Mouse (Mus musculus) heart, postnatal 36 days (tissue): Measurements from ENCODE around the gene Wdr41. TPM values are rescaled to one million over a fixed set of nuclear protein-coding genes. Genes with fewer than 3 reads are reported as not detected.

ENCODE experiments used
- DNase-seq, 2 experiments: peaks; one replicate each; pipeline ENCODE4 v3.0.0; 2021 to 2022
- intact Hi-C: fragments of 180-260 bp; cut with DNase I; formaldehyde crosslinking; loops from one replicate; pipeline ENCODE4 v1.15.1; 2025
- total RNA-seq, 2 experiments: library from RNA; stranded (reverse); gene quantifications; 2 replicates each; pipeline ENCODE4 v1.2.3; 2021

Gene Wdr41
- total RNA-seq, 2 experiments from 2014 or later: 17.4 to 18.0 TPM

DNA sequence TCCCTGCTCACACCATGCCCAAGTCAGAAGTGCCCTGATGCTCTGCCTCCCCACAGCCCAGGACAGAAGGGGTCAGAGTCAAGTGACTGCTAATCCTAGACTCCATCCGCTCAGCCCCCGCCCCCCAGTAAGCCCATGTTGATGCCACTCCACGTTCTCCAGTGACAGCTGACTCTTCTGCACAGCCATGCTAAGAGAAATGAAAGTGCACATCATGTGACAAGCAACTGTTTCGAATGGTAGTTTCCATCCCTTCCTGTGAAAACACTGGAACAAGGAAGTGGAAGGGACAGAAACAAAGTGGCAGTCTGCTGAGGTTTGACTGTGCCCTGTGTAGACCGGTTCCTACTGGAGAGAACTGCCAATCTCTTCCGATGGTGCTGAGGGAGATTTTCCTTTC, 56.8 kb downstream of the Wdr41 start:
- DNase-seq: no peak
- intact Hi-C loops: no loop called here

DNA sequence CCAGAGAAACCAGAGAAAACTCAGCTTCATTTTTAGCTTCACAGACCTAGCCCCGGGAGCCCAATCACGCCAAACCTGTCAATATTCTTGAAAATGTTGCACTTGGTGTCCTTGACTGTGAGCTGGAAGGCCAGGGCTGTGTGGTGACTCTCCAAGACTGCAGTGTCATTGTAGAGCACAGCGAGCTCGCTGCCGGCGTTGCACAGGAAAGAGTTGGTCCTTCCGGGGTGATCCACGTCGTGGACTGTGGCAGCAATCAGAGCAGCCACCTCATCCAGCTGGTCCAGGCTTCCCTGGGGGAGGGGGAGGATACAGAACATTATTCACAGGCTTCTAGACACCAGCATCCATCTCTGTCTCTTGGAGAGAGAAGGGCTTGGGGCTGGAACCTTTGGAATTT, 58.0 kb downstream of the Wdr41 start:
- intact Hi-C loops: no loop called here
- no peak for DNase-seq

DNA sequence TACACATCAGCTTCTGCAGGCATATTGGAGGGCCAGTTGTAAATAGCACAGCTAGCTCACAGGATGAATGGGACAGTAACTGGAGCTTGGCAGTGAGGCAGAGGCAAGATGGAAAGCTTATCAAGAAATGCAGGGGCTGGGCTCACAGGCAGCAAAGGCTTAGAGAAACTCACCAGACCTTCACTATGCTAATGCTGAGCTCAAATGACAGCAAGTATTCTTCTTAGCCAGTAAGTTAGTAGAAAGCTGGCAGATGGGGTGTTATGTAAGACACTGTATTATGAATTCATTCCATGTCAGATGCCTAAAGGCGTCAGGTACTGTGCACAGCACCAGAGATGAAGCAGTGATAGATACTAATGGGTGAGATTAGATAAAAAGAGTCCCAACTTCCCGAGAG, 58.6 kb downstream of the Wdr41 start:
- intact Hi-C loops: no loop called here

DNA sequence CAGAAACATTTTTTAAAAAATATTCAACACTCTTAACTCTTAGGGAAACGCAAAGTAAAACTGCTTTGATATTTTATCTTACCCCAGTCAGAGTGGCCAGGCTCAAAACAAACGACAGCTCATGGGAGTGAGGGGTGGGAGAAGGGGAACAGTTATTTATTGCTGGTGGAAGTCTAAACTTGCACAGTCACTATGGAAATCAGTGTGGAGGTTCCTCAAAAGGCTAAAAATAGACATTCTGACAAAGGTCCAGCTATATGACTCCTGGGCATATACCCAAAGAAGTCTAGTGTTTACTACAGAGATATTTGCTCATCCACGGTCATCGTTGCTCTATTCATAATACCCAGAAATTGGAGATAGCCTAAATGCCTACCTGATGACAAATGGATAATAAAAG, 62.1 kb downstream of the Wdr41 start:
- no peak for DNase-seq
- intact Hi-C loops: no loop called here

More for the DNA sequence above, 58.6 kb downstream of the Wdr41 start:
- DNase-seq: no peak

DNA sequence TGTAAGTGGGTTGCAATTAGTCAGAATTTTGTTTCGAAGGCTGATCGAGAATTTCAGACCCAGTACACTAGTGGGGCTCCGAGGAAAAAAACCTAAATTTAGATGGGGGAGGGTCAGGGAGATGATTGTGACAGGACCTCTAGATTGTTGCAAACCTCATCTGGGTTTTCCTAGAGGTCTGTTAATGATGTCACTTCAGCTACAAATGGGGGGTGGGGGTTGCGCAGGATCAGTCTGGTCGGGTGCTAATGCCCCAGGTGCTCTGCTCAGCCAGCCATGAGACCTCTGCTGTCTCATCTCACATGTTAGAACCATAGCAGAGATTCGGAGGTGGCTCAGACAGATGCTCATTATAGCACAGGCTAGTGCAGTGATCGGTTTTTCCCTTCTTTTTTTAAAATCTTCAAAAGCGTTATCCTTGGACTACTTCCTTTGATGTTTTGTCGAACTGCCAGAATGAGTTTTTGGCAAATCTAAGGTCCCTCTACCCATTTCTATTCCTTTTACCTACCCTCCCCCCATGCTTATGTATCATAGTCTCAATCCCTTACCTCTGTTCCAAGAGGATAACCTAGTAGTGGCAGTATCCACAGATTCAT, 64.1 kb downstream of the Wdr41 start:
- no peak for DNase-seq
- intact Hi-C loops: no loop called here

DNA sequence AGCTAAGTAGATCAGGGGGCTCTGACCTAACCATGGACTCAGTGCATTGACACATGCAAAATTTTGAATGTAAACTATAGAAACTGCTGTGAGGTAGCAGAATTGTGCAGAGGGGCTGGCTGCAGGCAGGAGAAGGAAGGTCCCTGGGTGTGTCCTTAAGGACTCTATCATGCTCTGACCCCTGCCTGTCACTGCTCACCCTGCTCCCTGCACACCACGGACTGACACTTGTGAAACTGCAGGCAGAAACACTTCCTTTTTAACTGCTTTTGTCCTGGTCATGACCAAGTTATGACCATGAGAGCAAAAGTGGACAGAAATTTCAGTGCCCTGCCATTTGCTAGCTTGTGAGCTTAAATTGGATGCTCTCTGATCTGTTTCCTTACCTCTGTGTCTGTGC, 68.0 kb downstream of the Wdr41 start:
- no peak for DNase-seq
- intact Hi-C loops: no loop called here

DNA sequence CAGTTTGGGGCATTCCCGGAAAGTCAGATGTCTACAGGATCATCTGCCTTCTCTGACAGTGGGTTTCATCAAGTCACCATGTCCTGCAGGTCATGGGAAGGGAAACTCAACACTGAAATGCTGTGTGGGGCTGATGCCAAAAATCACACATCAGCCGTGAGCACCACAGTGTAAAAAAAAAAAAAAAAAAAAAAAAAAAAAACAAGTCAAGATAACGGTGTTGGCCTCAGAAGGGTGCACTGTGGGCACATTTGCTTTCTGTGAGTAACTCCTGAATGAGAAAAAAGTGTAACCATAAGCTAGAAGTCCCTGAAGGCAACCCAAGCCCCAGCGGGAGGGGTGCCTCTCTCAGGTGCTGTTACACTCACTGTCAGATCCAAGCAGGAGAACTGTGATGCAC, 74.3 kb downstream of the Wdr41 start:
- intact Hi-C loops: no loop called here
- no peak for DNase-seq

DNA sequence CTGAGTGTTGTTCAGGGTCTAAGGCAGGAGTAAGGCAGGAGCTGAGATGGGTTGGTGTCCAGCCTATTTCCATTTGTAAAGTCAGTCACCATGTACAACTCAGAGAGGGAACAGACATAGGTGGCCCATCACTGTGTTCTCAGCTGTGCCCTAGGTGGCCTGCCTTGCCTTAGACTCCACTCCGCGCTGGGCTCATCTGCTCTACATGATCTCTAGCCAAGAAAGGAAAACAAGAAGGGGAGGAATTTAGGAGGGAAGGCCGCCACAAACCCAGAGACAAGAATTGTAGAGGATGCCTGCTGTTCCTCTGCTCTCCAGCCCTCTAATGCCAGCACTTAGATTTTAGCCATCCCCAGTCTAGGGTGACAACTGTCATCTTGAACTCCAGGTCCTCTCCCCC, 76.3 kb downstream of the Wdr41 start:
- intact Hi-C loops: no loop called here
- DNase-seq: no peak

DNA sequence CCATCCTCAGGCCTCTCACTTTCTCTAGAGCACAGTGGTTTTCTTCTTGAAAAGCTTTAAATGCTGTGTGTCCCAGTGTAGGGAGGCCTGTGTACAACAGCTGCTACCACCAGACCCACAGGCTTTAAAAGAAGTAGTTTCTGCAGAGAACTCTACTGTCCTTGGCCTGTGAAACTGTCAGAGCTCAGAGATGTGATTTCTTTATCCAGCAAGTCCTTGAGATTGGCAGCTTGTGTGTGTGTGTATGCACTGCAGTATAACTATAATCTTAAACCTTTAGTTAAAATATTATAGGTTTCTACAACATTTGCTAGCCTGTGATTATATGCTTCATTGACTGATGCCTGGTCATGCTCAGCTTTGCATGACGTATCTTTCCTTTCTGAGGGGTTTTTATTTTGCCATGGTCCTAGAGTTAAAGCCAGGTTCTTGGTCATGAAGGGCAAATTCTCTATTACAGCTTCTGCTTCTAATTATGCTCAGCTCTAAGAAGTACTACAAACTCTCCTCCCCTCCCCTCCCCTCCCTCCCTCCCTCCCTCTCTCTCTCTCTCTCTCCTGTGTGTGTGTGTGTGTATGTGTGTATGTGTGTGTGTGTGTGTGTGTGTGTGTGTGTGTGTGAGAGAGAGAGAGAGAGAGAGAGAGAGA, 79.7 kb downstream of the Wdr41 start:
- DNase-seq: no peak
- intact Hi-C loops: no loop called here

DNA sequence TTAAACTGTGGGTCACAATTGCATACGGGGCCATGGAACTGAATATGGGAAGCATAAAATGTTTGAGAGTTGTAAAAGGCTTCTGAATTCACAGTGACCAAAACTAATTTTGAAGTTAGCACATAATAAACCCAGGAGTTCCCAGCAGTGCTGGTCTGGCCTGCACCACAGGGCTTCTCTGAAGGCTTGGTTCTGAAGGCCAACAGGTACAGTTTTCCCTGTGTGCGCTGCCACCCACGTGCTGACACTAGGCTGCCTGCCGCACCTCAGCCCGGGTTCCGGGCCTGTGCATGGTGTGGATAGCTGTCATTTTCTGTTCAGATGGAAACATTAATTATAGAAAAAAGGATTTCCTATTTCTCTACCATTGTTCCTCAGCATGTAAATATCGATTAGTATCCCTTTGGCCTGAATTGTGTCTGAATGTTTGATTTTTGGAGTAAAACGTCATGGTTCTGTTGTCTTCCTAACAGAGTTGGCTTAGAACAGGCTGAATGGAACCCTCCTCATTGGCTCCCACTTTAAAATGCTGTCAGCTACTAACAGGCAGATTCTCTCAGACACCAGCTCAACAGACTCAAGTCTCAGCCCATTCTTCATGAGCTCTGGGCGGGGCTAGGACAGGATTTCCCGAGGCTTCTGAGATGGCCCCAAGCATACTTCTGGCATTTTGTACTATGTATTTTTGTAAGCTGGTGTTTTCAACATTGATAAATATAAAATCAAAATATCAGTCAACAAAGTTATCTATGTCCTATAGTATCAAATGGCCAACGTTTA, 80.5 kb downstream of the Wdr41 start:
- intact Hi-C loops: no loop called here
- no peak for DNase-seq

DNA sequence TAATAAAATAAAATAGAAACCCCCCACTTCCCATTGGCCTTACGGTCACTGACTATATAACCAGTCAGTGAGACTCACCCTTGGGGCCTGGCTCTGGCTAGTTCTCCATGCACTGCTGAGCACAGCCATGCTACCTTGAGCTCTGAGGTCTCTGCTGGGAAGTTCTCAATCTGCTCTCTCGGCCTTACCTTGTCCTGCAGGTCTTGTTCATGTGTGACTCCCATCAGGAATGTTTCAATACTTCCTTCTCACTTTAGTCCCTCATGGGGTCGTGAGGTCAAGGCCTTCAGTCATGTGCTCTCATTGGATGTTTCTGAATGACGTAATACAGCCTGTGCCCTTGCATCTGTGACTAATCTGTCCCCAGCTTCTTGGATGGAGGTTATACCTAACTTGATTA, 82.7 kb downstream of the Wdr41 start:
- intact Hi-C loops: no loop called here
- no peak for DNase-seq

DNA sequence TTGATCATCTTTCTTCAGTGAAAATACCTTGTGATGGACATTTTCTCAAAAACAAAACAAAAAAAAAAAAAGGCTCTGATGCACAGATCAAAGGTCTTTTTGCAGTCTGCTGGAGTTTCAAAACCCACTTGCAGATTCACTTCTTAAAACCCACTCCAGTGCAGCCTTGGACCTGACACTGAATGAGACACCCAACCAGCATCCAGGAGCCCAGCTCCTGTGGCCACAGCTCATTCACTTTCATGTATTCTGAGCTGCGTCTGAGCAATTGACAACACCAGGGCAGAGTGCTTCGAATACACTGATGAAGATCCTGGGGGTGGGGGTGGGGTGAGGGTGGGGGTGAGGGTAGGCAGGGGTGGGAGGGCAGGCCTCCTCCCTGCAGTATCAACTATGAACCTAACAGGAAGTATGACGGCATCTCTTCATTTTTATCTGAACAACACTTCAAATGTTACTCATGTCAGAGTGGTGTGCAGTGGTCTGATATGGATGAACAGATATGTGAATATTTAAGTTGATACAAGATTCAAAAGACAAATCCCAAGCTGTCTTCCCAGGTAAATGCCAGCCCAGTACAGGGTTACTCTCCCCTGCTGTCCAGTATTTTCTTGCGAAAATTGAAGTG, 87.4 kb downstream of the Wdr41 start:
- DNase-seq: no peak

DNA sequence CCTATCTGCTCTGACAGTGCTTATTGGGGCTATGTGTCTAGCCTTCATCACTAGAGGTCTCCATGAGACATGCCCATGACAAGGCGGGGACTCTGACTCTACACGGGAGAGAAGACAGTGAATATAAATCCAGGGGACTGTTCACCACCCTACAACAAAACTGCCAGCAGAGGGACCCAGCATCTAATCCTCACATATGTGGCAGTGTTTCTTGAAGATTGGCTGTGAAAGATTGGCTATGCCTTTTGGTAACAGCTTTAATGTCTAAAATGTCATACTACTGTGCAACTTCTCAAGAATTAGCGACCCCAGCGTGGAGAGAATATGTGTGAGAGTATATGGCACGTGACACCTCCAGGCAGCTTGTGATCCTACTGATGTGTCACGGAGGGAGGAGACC, 91.7 kb downstream of the Wdr41 start:
- intact Hi-C loops: loop anchor here (1.0 kb wide), 1 partner anchor 219 kb away; no protein-coding TSS in a partner anchor
- DNase-seq: no peak

More for the DNA sequence above, 87.4 kb downstream of the Wdr41 start:
- intact Hi-C loops: no loop called here

DNA sequence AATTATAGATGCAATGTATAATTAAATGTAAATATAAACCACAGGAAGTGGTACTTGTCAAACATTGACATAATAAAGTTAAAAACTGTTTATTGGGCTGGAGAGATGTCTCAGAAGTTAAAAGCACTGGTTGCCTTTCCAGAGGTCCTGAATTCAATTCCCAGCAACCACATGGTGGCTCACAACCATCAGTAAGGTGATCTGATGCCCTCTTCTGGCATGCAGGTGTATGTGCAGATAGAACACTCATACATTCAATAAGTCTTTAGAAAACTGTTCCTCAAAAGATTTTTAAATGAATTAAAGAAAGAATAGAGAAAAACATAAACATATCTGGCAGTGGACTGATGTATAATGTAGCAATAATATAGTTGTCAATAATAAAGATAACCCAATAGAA, 94.1 kb downstream of the Wdr41 start:
- DNase-seq: no peak
- intact Hi-C loops: no loop called here

Other genes starting within 250 kb of the Wdr41 start
- 100 to 1,000 TPM; 125 to 127 TPM for gene Tbca, start 187.4 kb upstream of the Wdr41 start, total RNA-seq
- gene Otp, start 100.7 kb upstream of the Wdr41 start, total RNA-seq: not detected